Mouse (Mus musculus) CH12.LX (cell line): Measurements from ENCODE around the gene Med25. TPM values are rescaled to one million over a fixed set of nuclear protein-coding genes. Genes with fewer than 3 reads are reported as not detected.

ENCODE experiments used
- DNase-seq: peaks from one replicate; pipeline ENCODE4 v3.0.0-alpha.2; 2013; ENCODE audit errors: extremely low read depth
- H3K27ac ChIP-seq: 2 replicates; pipeline ENCODE4 v1.5.1; 2012; ENCODE audit warnings: low read depth, mild to moderate bottlenecking, control low read depth, moderate library complexity; ENCODE audit not compliant: insufficient read depth
- H3K27me3 ChIP-seq: replicated peaks from 2 replicates; pipeline ENCODE3; 2012; ENCODE audit warnings: inconsistent platforms
- H3K36me3 ChIP-seq, 2 experiments: replicated peaks in 1 of 2; 2 replicates each; pipeline versions ENCODE3 to v1.6.1; 2012; ENCODE audit warnings: inconsistent platforms in 1 of 2, low read length in 1 of 2, mild to moderate bottlenecking in 1 of 2, mixed read lengths in 1 of 2, moderate library complexity in 1 of 2; ENCODE audit not compliant: control insufficient read depth in 1 of 2, insufficient read depth in 1 of 2
- H3K4me1 ChIP-seq, 2 experiments: 2 replicates each; pipeline ENCODE4 v1.6.1; 2012; ENCODE audit warnings: inconsistent platforms in 1 of 2, moderate library complexity in 1 of 2; ENCODE audit not compliant: insufficient read depth in 2 of 2, control insufficient read depth in 1 of 2
- H3K4me2 ChIP-seq: 2 replicates; pipeline ENCODE4 v1.6.1; 2012; ENCODE audit warnings: low read depth, mild to moderate bottlenecking, control low read depth; ENCODE audit not compliant: poor library complexity, insufficient read depth, severe bottlenecking
- H3K4me3 ChIP-seq, 3 experiments: fragments of 150-350 bp in 1 of 3; sonication (generic) in 1 of 3; replicated peaks in 1 of 3; 2 replicates each; pipeline versions ENCODE3 to v1.5.1; 2011 to 2012; ENCODE audit warnings: low read depth in 2 of 3, low read length in 2 of 3, mild to moderate bottlenecking in 2 of 3, moderate library complexity in 2 of 3, control low read depth in 1 of 3, improper control_type of control experiment in 1 of 3, inconsistent platforms in 1 of 3, mixed read lengths in 1 of 3; ENCODE audit not compliant: poor library complexity in 1 of 3
- H3K79me2 ChIP-seq: replicated peaks from 2 replicates; pipeline ENCODE4 v1.6.1; 2012; ENCODE audit warnings: mild to moderate bottlenecking, moderate library complexity; ENCODE audit not compliant: control insufficient read depth, poor library complexity, insufficient read depth, severe bottlenecking; ENCODE audit errors: extremely low read depth
- H3K9ac ChIP-seq: 2 replicates; pipeline ENCODE4 v1.6.1; 2012; ENCODE audit warnings: low read depth, mild to moderate bottlenecking, control low read depth, moderate library complexity; ENCODE audit not compliant: insufficient read depth
- H3K9me3 ChIP-seq: replicated peaks from 2 replicates; pipeline ENCODE3; 2012; ENCODE audit warnings: low read length, inconsistent platforms, mixed read lengths
- BHLHE40 ChIP-seq: IDR thresholded peaks from 2 replicates; pipeline ENCODE4 v1.6.1; 2011; ENCODE audit warnings: mild to moderate bottlenecking, low read depth, low read length, improper control_type of control experiment
- CHD1 ChIP-seq: IDR thresholded peaks from 2 replicates; pipeline ENCODE4 v1.6.1; 2012; ENCODE audit warnings: low read depth, low read length, improper control_type of control experiment, inconsistent platforms
- CHD2 ChIP-seq: IDR thresholded peaks from 2 replicates; pipeline ENCODE4 v1.6.1; 2011; ENCODE audit warnings: low read length, improper control_type of control experiment
- CTCF ChIP-seq, 2 experiments: IDR thresholded peaks in 1 of 2; conservative IDR thresholded peaks in 1 of 2; 2 replicates each; pipeline ENCODE4 v1.5.1; 2011 to 2012; ENCODE audit warnings: low read depth in 2 of 2, low read length in 2 of 2, improper control_type of control experiment in 1 of 2, inconsistent platforms in 1 of 2, mild to moderate bottlenecking in 1 of 2, moderate library complexity in 1 of 2
- E2F4 ChIP-seq: IDR thresholded peaks from 2 replicates; pipeline ENCODE4 v1.6.1; 2011; ENCODE audit warnings: low read depth, low read length, improper control_type of control experiment; ENCODE audit not compliant: insufficient replicate concordance
- ELF1 ChIP-seq: IDR thresholded peaks from 2 replicates; pipeline ENCODE4 v1.6.1; 2014; ENCODE audit warnings: low read depth, mild to moderate bottlenecking, inconsistent platforms, low read length, improper control_type of control experiment
- EP300 ChIP-seq: IDR thresholded peaks from 2 replicates; pipeline ENCODE4 v1.6.1; 2011; ENCODE audit warnings: low read length, improper control_type of control experiment
- HCFC1 ChIP-seq: IDR thresholded peaks from 2 replicates; pipeline ENCODE4 v1.6.1; 2012; ENCODE audit warnings: low read depth, mild to moderate bottlenecking, inconsistent platforms, low read length, improper control_type of control experiment
- JUND ChIP-seq: conservative IDR thresholded peaks from 2 replicates; pipeline ENCODE4 v1.6.1; 2011; ENCODE audit warnings: low read depth, low read length, improper control_type of control experiment
- KAT2A ChIP-seq: IDR thresholded peaks from 2 replicates; pipeline ENCODE4 v1.6.1; 2012; ENCODE audit warnings: low read length, improper control_type of control experiment, inconsistent platforms; ENCODE audit not compliant: insufficient replicate concordance
- MAX ChIP-seq: IDR thresholded peaks from 2 replicates; pipeline ENCODE4 v1.6.1; 2011; ENCODE audit warnings: low read length, improper control_type of control experiment
- MAZ ChIP-seq: IDR thresholded peaks from 2 replicates; pipeline ENCODE4 v1.6.1; 2012; ENCODE audit warnings: low read depth, mild to moderate bottlenecking, inconsistent platforms, low read length, improper control_type of control experiment, moderate library complexity
- MEF2A ChIP-seq: IDR thresholded peaks from 2 replicates; pipeline ENCODE4 v1.6.1; 2014; ENCODE audit warnings: low read depth, mild to moderate bottlenecking, inconsistent platforms, low read length, improper control_type of control experiment, borderline replicate concordance
- MXI1 ChIP-seq: IDR thresholded peaks from 2 replicates; pipeline ENCODE4 v1.6.1; 2011; ENCODE audit warnings: mild to moderate bottlenecking, low read depth, low read length, improper control_type of control experiment
- NRF1 ChIP-seq: IDR thresholded peaks from 2 replicates; pipeline ENCODE4 v1.6.1; 2014; ENCODE audit warnings: low read depth, mild to moderate bottlenecking, inconsistent platforms, low read length, improper control_type of control experiment, moderate library complexity
- PAX5 ChIP-seq: IDR thresholded peaks from 2 replicates; pipeline ENCODE4 v1.6.1; 2012; ENCODE audit warnings: low read length, inconsistent platforms, mixed read lengths
- POLR2A ChIP-seq: IDR thresholded peaks from 2 replicates; pipeline ENCODE4 v1.6.1; 2011; ENCODE audit warnings: low read depth, mild to moderate bottlenecking, improper control_type of control experiment, low read length
- POLR2AphosphoS2 ChIP-seq: IDR thresholded peaks from 2 replicates; pipeline ENCODE4 v1.6.1; 2011; ENCODE audit warnings: low read depth, low read length, improper control_type of control experiment
- RAD21 ChIP-seq: IDR thresholded peaks from 2 replicates; pipeline ENCODE4 v1.6.1; 2011; ENCODE audit warnings: low read depth, mild to moderate bottlenecking, low read length, improper control_type of control experiment, moderate library complexity
- RCOR1 ChIP-seq: conservative IDR thresholded peaks from 2 replicates; pipeline ENCODE4 v1.6.1; 2012; ENCODE audit warnings: low read depth, mild to moderate bottlenecking, inconsistent platforms, low read length, improper control_type of control experiment
- SIN3A ChIP-seq: IDR thresholded peaks from 2 replicates; pipeline ENCODE4 v1.6.1; 2012; ENCODE audit warnings: low read length, improper control_type of control experiment, inconsistent platforms
- SMC3 ChIP-seq: IDR thresholded peaks from 2 replicates; pipeline ENCODE4 v1.6.1; 2011; ENCODE audit warnings: low read depth, low read length, improper control_type of control experiment
- TCF12 ChIP-seq: IDR thresholded peaks from 2 replicates; pipeline ENCODE4 v1.6.1; 2014; ENCODE audit warnings: low read depth, mild to moderate bottlenecking, inconsistent platforms, low read length, improper control_type of control experiment
- USF1 ChIP-seq: IDR thresholded peaks from 2 replicates; pipeline ENCODE4 v1.6.1; 2014; ENCODE audit warnings: low read depth, mild to moderate bottlenecking, inconsistent platforms, low read length, improper control_type of control experiment
- USF2 ChIP-seq: conservative IDR thresholded peaks from 2 replicates; pipeline ENCODE4 v1.6.1; 2011; ENCODE audit warnings: low read depth, low read length, improper control_type of control experiment
- ZC3H11A ChIP-seq: IDR thresholded peaks from 2 replicates; pipeline ENCODE4 v1.6.1; 2012; ENCODE audit warnings: low read depth, mild to moderate bottlenecking, inconsistent platforms, low read length, improper control_type of control experiment
- ZKSCAN1 ChIP-seq: IDR thresholded peaks from 2 replicates; pipeline ENCODE4 v1.6.1; 2012; ENCODE audit warnings: low read depth, inconsistent platforms, low read length, improper control_type of control experiment, borderline replicate concordance
- ZMIZ1 ChIP-seq: IDR thresholded peaks from 2 replicates; pipeline ENCODE4 v1.6.1; 2012; ENCODE audit warnings: low read depth, mild to moderate bottlenecking, inconsistent platforms, low read length, improper control_type of control experiment
- ZNF384 ChIP-seq: IDR thresholded peaks from 2 replicates; pipeline ENCODE4 v1.6.1; 2012; ENCODE audit warnings: low read depth, low read length, improper control_type of control experiment, inconsistent platforms
- dilution Hi-C: fragments of 300-500 bp; cut with MboI; formaldehyde crosslinking; loops from 2 replicates; pipeline ENCODE4 v1.14.3; 2020; ENCODE audit warnings: low sequenced_read_pairs; ENCODE audit not compliant: extremely low pct_unique_long_range_greater_than_20kb, extremely low pct_ligation_motif_present
- in situ Hi-C: fragments of 300-500 bp; cut with MboI; formaldehyde crosslinking; loops from 3 replicates; pipeline ENCODE4 v1.14.3; 2019; ENCODE audit warnings: low sequenced_read_pairs, low pct_ligation_motif_present, low pct_unique_long_range_greater_than_20kb, mixed read lengths
- polyA plus RNA-seq: library from polyadenylated mRNA; unstranded; fragments of >175 nt; gene quantifications from 2 replicates; pipeline ENCODE4 v1.2.1, GENCODE M21; 2012; ENCODE audit warnings: low read depth; ENCODE audit not compliant: insufficient read length
- total RNA-seq, 2 experiments: library from RNA; depleted of rRNA; stranded (reverse); fragments of 300-350 nt in 1 of 2; fragments of >200 nt in 1 of 2; gene quantifications; 2 replicates each; pipeline ENCODE4 v1.2.3; 2012 to 2014

The Med25 gene
- total and polyA plus RNA-seq, 3 experiments, result 18.4 to 67.4 (median 56.7) TPM

- dilution Hi-C loops (no loop called here), in situ Hi-C loops (no loop called here)
- TF ChIP-seq POLR2A, result 0 out of 2 replicates have a peak, but pooled peaks have one; percentile 12
- no peak for TF ChIP-seq RAD21
- no peak for TF ChIP-seq POLR2AphosphoS2
- no peak for TF ChIP-seq NRF1
- TF ChIP-seq ZC3H11A, result no peak
- peak overlapping the region in 1 of 3 experiments; percentile 50 for H3K4me3 ChIP-seq
- H3K79me2 ChIP-seq, result peaks cover 11% of the 10 kb centered on the region
- peak overlapping the region; percentile 100; the same call in 1 of the 2 replicates for H3K27ac ChIP-seq
- H3K4me2 ChIP-seq, result no peak overlapping the region
- no peak for DNase-seq
- no peak overlapping the region for H3K9ac ChIP-seq
- H3K36me3 ChIP-seq, result peaks cover 56 to 67% of the 10 kb centered on the region in 2 experiments
- H3K27me3 ChIP-seq, result no peaks in the 10 kb centered on the region
- peaks cover 35 to 82% of the 10 kb centered on the region in 2 experiments for H3K4me1 ChIP-seq
- peaks cover 33% of the 10 kb centered on the region for H3K9me3 ChIP-seq
Measured at GRCm38 (mm10) chr7:44838073-44838472, 54.4 kb downstream of the Med25 start.

- dilution Hi-C loops, result no loop called here
Measured at GRCm38 (mm10) chr7:44836423-44837053, 56.0 kb downstream of the Med25 start.

More at GRCm38 (mm10) chr7:44836423-44837053, 56.0 kb downstream of the Med25 start:
- peaks cover 33% of the 10 kb centered on the region for H3K9me3 ChIP-seq
- no peak for DNase-seq
- in situ Hi-C loops, result no loop called here
- H3K79me2 ChIP-seq, result peaks cover 23% of the 10 kb centered on the region
- peaks cover 47 to 63% of the 10 kb centered on the region in 2 experiments for H3K36me3 ChIP-seq
- peak; percentile 43 for TF ChIP-seq MAX
- no peak for TF ChIP-seq CTCF (conservative IDR thresholded peaks at IDR 0.05 in 1 of 2, IDR thresholded peaks at IDR 0.05 in 1 of 2; ENCODE audit: low read depth in 2 of 2, low read length in 2 of 2)
- TF ChIP-seq ZNF384, result no peak
- peak; percentile 55 for TF ChIP-seq MXI1
- TF ChIP-seq EP300, result no peak; the same call in 1 of the 2 replicates
- peak; percentile 16 for TF ChIP-seq ZMIZ1
- TF ChIP-seq JUND, result no peak
- TF ChIP-seq MAZ, result no peak
- no peak for TF ChIP-seq SMC3
- no peak for TF ChIP-seq ZC3H11A
- no peak; the same call in 1 of the 2 replicates for TF ChIP-seq HCFC1
- no peak for TF ChIP-seq TCF12
- TF ChIP-seq CHD1, result 0 out of 2 replicates have a peak, but pooled peaks have one; percentile 24
- TF ChIP-seq KAT2A, result no peak
- TF ChIP-seq SIN3A, result 0 out of 2 replicates have a peak, but pooled peaks have one; percentile 14
- TF ChIP-seq RCOR1, result 0 out of 2 replicates have a peak, but pooled peaks have one; percentile 54
- no peak; the same call in 1 of the 2 replicates for TF ChIP-seq CHD2
- no peak for TF ChIP-seq MEF2A
- no peak for TF ChIP-seq ZKSCAN1
- no peak for TF ChIP-seq RAD21
- TF ChIP-seq ELF1, result peak; percentile 42; the same call in 1 of the 2 replicates
- TF ChIP-seq POLR2A, result no peak
- TF ChIP-seq USF1, result no peak
- TF ChIP-seq BHLHE40, result no peak
- 0 out of 2 replicates have a peak, but pooled peaks have one; percentile 4 for TF ChIP-seq POLR2AphosphoS2
- TF ChIP-seq E2F4, result no peak
- no peak for TF ChIP-seq PAX5
- no peak for TF ChIP-seq USF2
- no peaks in the 10 kb centered on the region for H3K27me3 ChIP-seq
- H3K4me1 ChIP-seq, result peaks cover 25 to 82% of the 10 kb centered on the region in 2 experiments
- peak overlapping the region; percentile 81 for H3K4me2 ChIP-seq
- peak overlapping the region; percentile 54; the same call in 1 of the 2 replicates for H3K9ac ChIP-seq
- peak overlapping the region; percentile 2 to 71 (median 50) for H3K4me3 ChIP-seq
- peak overlapping the region; percentile 100 for H3K27ac ChIP-seq
